Mouse (Mus musculus) cerebellum, postnatal 36 days (tissue): ENCODE measurements at regions not wholly inside any gene's neighbourhood (a gene's known extent, or its start where the extent isn't known, plus 50 kb on each side); places are given as distances from the start of the nearest gene placed in this dataset.
"Not testable (repeated sequence)": the region's sequence is repeated elsewhere in the genome, so short reads cannot be mapped to it uniquely, and the experiment has no call there.

Experiments used
- DNase-seq, 2 experiments: peaks; one replicate each; pipeline ENCODE4 v3.0.0; 2021 to 2022; ENCODE audit warnings: mixed read lengths in 2 of 2

- DNase-seq: no peak
These were observed 256.4 kb downstream of the Sema3d start for GRCm38 (mm10) chr5:12639549-12639948.

- DNase-seq: no peak
These were observed 263.1 kb downstream of the Sema3d start for GRCm38 (mm10) chr5:12646269-12646668.

- DNase-seq: no peak
These were observed 290.5 kb downstream of the Sema3d start for GRCm38 (mm10) chr5:12673666-12674065.

GRCm38 (mm10) chr5:12674134-12674533 is 290.9 kb downstream of the Sema3d start:
- no peak for DNase-seq

GRCm38 (mm10) chr5:12676712-12677111 is 293.5 kb downstream of the Sema3d start:
- DNase-seq: no peak

GRCm38 (mm10) chr5:12714894-12715293 is 331.7 kb downstream of the Sema3d start:
- DNase-seq: no peak

- no peak for DNase-seq
These were observed 368.3 kb downstream of the Sema3d start for GRCm38 (mm10) chr5:12751514-12751913.

- DNase-seq: no peak
These were observed 365.6 kb upstream of the Sema3a start for GRCm38 (mm10) chr5:12759634-12760033.

- DNase-seq: no peak
These were observed 357.8 kb upstream of the Sema3a start for GRCm38 (mm10) chr5:12767383-12767782.

GRCm38 (mm10) chr5:12782681-12783080 is 342.5 kb upstream of the Sema3a start:
- no peak for DNase-seq

GRCm38 (mm10) chr5:12808729-12809128 is 316.5 kb upstream of the Sema3a start:
- no peak for DNase-seq

- DNase-seq: no peak
These were observed 315.3 kb upstream of the Sema3a start for GRCm38 (mm10) chr5:12809884-12810283.

GRCm38 (mm10) chr5:12847207-12847606 is 278.0 kb upstream of the Sema3a start:
- DNase-seq: not testable (repeated sequence)

- no peak for DNase-seq
These were observed 268.3 kb upstream of the Sema3a start for GRCm38 (mm10) chr5:12856869-12857268.

GRCm38 (mm10) chr5:12868355-12869217 is 256.6 kb upstream of the Sema3a start:
- DNase-seq: peak; percentile 7 to 12

GRCm38 (mm10) chr5:12872888-12873287 is 252.3 kb upstream of the Sema3a start:
- no peak for DNase-seq

GRCm38 (mm10) chr5:12877595-12878296 is 247.5 kb upstream of the Sema3a start:
- DNase-seq: no peak

GRCm38 (mm10) chr5:12892333-12892732 is 232.9 kb upstream of the Sema3a start:
- DNase-seq: no peak

- DNase-seq: no peak
These were observed 230.6 kb upstream of the Sema3a start for GRCm38 (mm10) chr5:12894638-12895037.

- no peak for DNase-seq
These were observed 214.5 kb upstream of the Sema3a start for GRCm38 (mm10) chr5:12910741-12911140.

GRCm38 (mm10) chr5:12914395-12914794 is 210.8 kb upstream of the Sema3a start:
- DNase-seq: no peak

- DNase-seq: no peak
These were observed 205.9 kb upstream of the Sema3a start for GRCm38 (mm10) chr5:12919335-12919734.

GRCm38 (mm10) chr5:12922889-12923288 is 202.3 kb upstream of the Sema3a start:
- DNase-seq: no peak

- no peak for DNase-seq
These were observed 199.7 kb upstream of the Sema3a start for GRCm38 (mm10) chr5:12925466-12925865.
